16 mouse cellular contexts compared by ENCODE assay signal in the genomic region with DNA sequence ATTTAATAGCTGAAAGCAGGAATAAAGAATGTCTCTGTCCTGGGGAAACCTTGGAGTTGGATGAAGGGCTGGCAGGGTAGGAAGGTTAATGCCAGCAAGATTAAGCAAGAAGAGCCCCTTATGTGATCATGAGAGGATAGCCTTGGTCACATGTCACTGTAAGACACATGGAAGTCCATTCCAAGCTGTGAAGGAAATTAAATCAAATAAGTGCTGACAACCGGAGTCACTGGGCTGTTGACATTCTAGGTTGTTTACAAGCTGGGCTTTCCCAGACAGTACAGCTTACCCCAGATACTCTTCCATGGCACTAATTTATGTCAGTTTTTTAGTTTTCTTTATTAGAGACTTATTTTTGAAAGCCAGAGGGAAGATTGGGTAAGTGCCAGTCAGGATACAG.
"Had no signal": no experiment of that assay in that cellular context is flagged by ENCODE, and none has a peak within 500 bp of the region (broad histone marks: within the 10 kb centered on the region; RNA-seq: fewer than 3 reads in every experiment).

No protein-coding gene starts in this region.

- H3K27ac ChIP-seq: kidney, postnatal 0 days; layer of hippocampus, adult 2 months; liver, embryonic 13.5 days; midbrain, embryonic 10.5 days; midbrain, embryonic 13.5 days; stomach, postnatal 0 days had no signal

- H3K4me3 ChIP-seq: layer of hippocampus, adult 2 months; liver, embryonic 13.5 days; midbrain, embryonic 10.5 days; midbrain, embryonic 13.5 days had no signal

- H3K36me3 ChIP-seq: liver, embryonic 13.5 days; midbrain, embryonic 10.5 days; midbrain, embryonic 13.5 days had no signal

- H3K9me3 ChIP-seq: liver, embryonic 13.5 days; midbrain, embryonic 10.5 days; midbrain, embryonic 13.5 days had no signal

- H3K4me1 ChIP-seq: liver, embryonic 13.5 days; megakaryocyte, embryonic 14.5 days; midbrain, embryonic 10.5 days; midbrain, embryonic 13.5 days had no signal

- DNase-seq: kidney, adult 2 months; kidney, postnatal 25 days; layer of hippocampus, adult 9-11 months; liver, embryonic 13.5 days; lung, embryonic 14.5 days; lung, postnatal 10 days; lung, postnatal 36 days; thymus, adult 18-20 months; thymus, postnatal 36 days had no signal

- H3K4me2 ChIP-seq: liver, embryonic 13.5 days; lung, embryonic 14.5 days; midbrain, embryonic 13.5 days had no signal

- ATAC-seq: midbrain, embryonic 13.5 days; midbrain, embryonic 16.5 days had no signal

- H3K9ac ChIP-seq: liver, embryonic 13.5 days; lung, embryonic 14.5 days; midbrain, embryonic 13.5 days had no signal

- H3K27me3 ChIP-seq: liver, embryonic 13.5 days; megakaryocyte, embryonic 14.5 days; midbrain, embryonic 13.5 days had no signal
